In genomic region chr17:28092297-28092696, GRCm38 (mm10) we compare ENCODE assay signal across 13 mouse cellular contexts. TPM values are rescaled to one million over a fixed set of nuclear protein-coding genes. Genes with fewer than 3 reads are reported as not detected.
DNase-seq lines count a peak whose midpoint lies in the region; ATAC-seq and TF ChIP-seq lines count a peak whose summit lies in the region.
"Had no signal": no experiment of that assay in that cellular context is flagged by ENCODE, and none has a peak within 500 bp of the region (broad histone marks: within the 10 kb centered on the region; RNA-seq: fewer than 3 reads in every experiment).

No protein-coding gene starts in this region.

- H3K27me3 ChIP-seq in heart, adult 2 months (ENCODE audit: control insufficient read depth, insufficient read depth, low read length): no peaks in the 10 kb centered on the region
- no peaks in the 10 kb centered on the region for H3K27me3 ChIP-seq in lung, embryonic 14.5 days (ENCODE audit: insufficient read depth, low read length)
- 0 out of 2 replicates have a peak, but pooled peaks cover 8% of the 10 kb centered on the region for H3K27me3 ChIP-seq in G1E (ENCODE audit: insufficient read depth, low read length)
- H3K27me3 ChIP-seq: neural tube, embryonic 13.5 days had no signal

- TF ChIP-seq POLR2A in heart, adult 2 months (IDR thresholded peaks at IDR 0.05; ENCODE audit: insufficient read depth, low read depth, low read length): no peak
- no peak for TF ChIP-seq POLR2A in lung, adult 2 months (IDR thresholded peaks at IDR 0.05; ENCODE audit: borderline replicate concordance, extremely low read depth, low read depth, low read length)
- TF ChIP-seq POLR2A in cortical plate, adult 2 months (IDR thresholded peaks at IDR 0.05; ENCODE audit: extremely low read depth, insufficient read depth, low read length): no peak

- H3K4me2 ChIP-seq in lung, embryonic 14.5 days: no peak overlapping the region
- H3K4me2 ChIP-seq: hindbrain, embryonic 14.5 days; neural tube, embryonic 13.5 days had no signal

- H3K4me3 ChIP-seq in heart, adult 2 months: no peak overlapping the region
- no peak overlapping the region for H3K4me3 ChIP-seq in lung, embryonic 14.5 days (ENCODE audit: low read depth, low read length)
- no peak overlapping the region for H3K4me3 ChIP-seq in lung, adult 2 months (replicated peaks; ENCODE audit: extremely low read depth, low read depth, low read length)
- no peak overlapping the region for H3K4me3 ChIP-seq in G1E (ENCODE audit: low read depth, low read length)
- H3K4me3 ChIP-seq in cortical plate, adult 2 months (ENCODE audit: insufficient read depth, low read length): no peak overlapping the region
- H3K4me3 ChIP-seq: embryonic facial prominence, embryonic 10.5 days; neural tube, embryonic 13.5 days had no signal

- no peaks in the 10 kb centered on the region for H3K4me1 ChIP-seq in heart, adult 2 months (ENCODE audit: control insufficient read depth, insufficient read depth, low read length)
- H3K4me1 ChIP-seq in lung, embryonic 14.5 days (ENCODE audit: insufficient read depth): no peaks in the 10 kb centered on the region; the same call in 1 of the 2 replicates
- H3K4me1 ChIP-seq in lung, adult 2 months (ENCODE audit: control insufficient read depth, insufficient read depth, low read length): no peaks in the 10 kb centered on the region
- H3K4me1 ChIP-seq in G1E (ENCODE audit: insufficient read depth, low read depth, low read length): peaks cover 3% of the 10 kb centered on the region; the same call in 1 of the 2 replicates
- no peaks in the 10 kb centered on the region for H3K4me1 ChIP-seq in cortical plate, adult 2 months (ENCODE audit: control insufficient read depth, insufficient read depth, low read length)
- H3K4me1 ChIP-seq: neural tube, embryonic 13.5 days had no signal

- TF ChIP-seq CTCF in heart, adult 2 months (IDR thresholded peaks at IDR 0.05): peak; percentile 42
- peak; percentile 55 for TF ChIP-seq CTCF in lung, embryonic 14.5 days (IDR thresholded peaks at IDR 0.05; ENCODE audit: low read depth)
- no peak for TF ChIP-seq CTCF in lung, adult 2 months (IDR thresholded peaks at IDR 0.05; ENCODE audit: insufficient read depth, low read length)
- 0 out of 2 replicates have a peak, but pooled peaks have one; percentile 17 for TF ChIP-seq CTCF in G1E (IDR thresholded peaks at IDR 0.05; ENCODE audit: low read depth, low read length)
- TF ChIP-seq CTCF in cortical plate, adult 2 months (IDR thresholded peaks at IDR 0.05; ENCODE audit: extremely low read depth, insufficient read depth, low read length): 0 out of 2 replicates have a peak, but pooled peaks have one; percentile 0

- H3K79me2 ChIP-seq in heart, adult 2 months (replicated peaks; ENCODE audit: control insufficient read depth, insufficient read depth, low read length): no peaks in the 10 kb centered on the region

- no peak overlapping the region for H3K27ac ChIP-seq in heart, adult 2 months
- H3K27ac ChIP-seq in lung, embryonic 14.5 days (ENCODE audit: low read depth): no peak overlapping the region
- H3K27ac ChIP-seq in cortical plate, adult 2 months (ENCODE audit: insufficient read depth, low read length): no peak overlapping the region
- H3K27ac ChIP-seq: embryonic facial prominence, embryonic 10.5 days; hindbrain, embryonic 14.5 days; neural tube, embryonic 13.5 days had no signal

- no peak overlapping the region for H3K9ac ChIP-seq in heart, adult 2 months (ENCODE audit: low read depth, low read length)
- H3K9ac ChIP-seq in lung, embryonic 14.5 days: no peak overlapping the region
- H3K9ac ChIP-seq: hindbrain, embryonic 14.5 days; neural tube, embryonic 13.5 days had no signal

- no peaks in the 10 kb centered on the region for H3K36me3 ChIP-seq in heart, adult 2 months (ENCODE audit: control insufficient read depth, insufficient read depth, low read length)
- no peaks in the 10 kb centered on the region for H3K36me3 ChIP-seq in lung, embryonic 14.5 days (ENCODE audit: insufficient read depth)
- no peaks in the 10 kb centered on the region for H3K36me3 ChIP-seq in G1E (replicated peaks)
- H3K36me3 ChIP-seq: embryonic facial prominence, embryonic 10.5 days; neural tube, embryonic 13.5 days had no signal

- intact Hi-C loops in heart, adult 2 months (cut with DNase I): no loop called here

- H3K9me3 ChIP-seq in lung, embryonic 14.5 days (ENCODE audit: low read depth, low read length): no peaks in the 10 kb centered on the region
- peaks cover 6% of the 10 kb centered on the region for H3K9me3 ChIP-seq in G1E (replicated peaks)

- no peak for DNase-seq in heart, adult 2 months
- no peak for DNase-seq in heart, adult 8-10 months (ENCODE audit: low spot score)
- DNase-seq in lung, embryonic 14.5 days: no peak
- no peak for DNase-seq in lung, adult 2 months
- DNase-seq in G1E (ENCODE audit: low spot score) (no peak), MN1 (ENCODE audit: low spot score) (no peak)
- no peak for DNase-seq in frontal cortex, postnatal 36 days (ENCODE audit: low spot score in 2 of 2)
- DNase-seq: cerebellum, adult 9-10 months had no signal

- ATAC-seq in lung, embryonic 14.5 days (ENCODE audit: insufficient read depth): no peak
- ATAC-seq in G1E (ENCODE audit: extremely low read depth, insufficient number of reproducible peaks, low FRiP score, poor library complexity, severe bottlenecking): no peak
- ATAC-seq: midbrain, embryonic 16.5 days had no signal

- 93% methylated on average over 2 of the region's 2 CpGs for WGBS in heart, adult 2 months
- WGBS in lung, embryonic 14.5 days: 93% methylated on average over 2 of the region's 2 CpGs
- 86% methylated on average over 2 of the region's 2 CpGs for WGBS in lung, adult 2 months

- no peak for TF ChIP-seq EP300 in heart, adult 2 months (IDR thresholded peaks at IDR 0.05; ENCODE audit: insufficient read depth, low read depth, low read length)

RNA-seq across cellular contexts. Expression of gene Tcp11, which starts 11.9 kb away (rescaled TPM):
- total RNA-seq in heart, adult 2 months (2021): not detected
- polyA plus RNA-seq in heart, adult 2 months (2012; rRNA removed): 1.4 and 1.8 TPM in 2 replicates
- under 1 TPM in 1 of 4 experiments, not detected in 3; 0.24 TPM for total RNA-seq in heart, adult 8-10 months (2022)
- polyA plus RNA-seq in lung, embryonic 14.5 days (2014; fragmentation: Nextera tagmentation; extraction: Ambion mirVana): 1.6 and 2.0 TPM in 2 replicates
- 13.4 and 16.9 TPM in 2 replicates for polyA plus RNA-seq in lung, adult 2 months (2012; rRNA removed)
- total RNA-seq in G1E (2014; fragmentation: Nextera tagmentation) (not detected in 2 replicates), G1E (2017) (not detected in 2 replicates)
- polyA plus RNA-seq in G1E (2012): not detected in 2 replicates
- 0.30 and 0.44 TPM in 2 replicates for polyA plus RNA-seq in cortical plate, adult 2 months (2012; rRNA removed)

RNA-seq across cellular contexts. Expression of gene Scube3, which starts 49.6 kb away (rescaled TPM):
- 1 to 10 TPM in 1 of 2 experiments, under 1 TPM in 1; 0.99 to 1.0 TPM for total RNA-seq in heart, adult 2 months (2021)
- polyA plus RNA-seq in heart, adult 2 months (2012; rRNA removed): 1.3 and 1.6 TPM in 2 replicates
- total RNA-seq in heart, adult 8-10 months (2022): under 1 TPM; 0.28 to 0.80 (median 0.54) TPM
- polyA plus RNA-seq in lung, embryonic 14.5 days (2014; fragmentation: Nextera tagmentation; extraction: Ambion mirVana): 2.2 and 2.5 TPM in 2 replicates
- polyA plus RNA-seq in lung, adult 2 months (2012; rRNA removed): 3.1 and 3.6 TPM in 2 replicates
- total RNA-seq in G1E (2014; fragmentation: Nextera tagmentation): not detected in 2 replicates
- 0.12 and 0.22 TPM in 2 replicates for total RNA-seq in G1E (2017)
- polyA plus RNA-seq in G1E (2012): not detected in 2 replicates
- 0.64 and 3.0 TPM in 2 replicates for polyA plus RNA-seq in cortical plate, adult 2 months (2012; rRNA removed)
